Mouse (Mus musculus) forebrain, postnatal 0 days (tissue): ENCODE results near the gene Sobp. TPM values are rescaled to one million over a fixed set of nuclear protein-coding genes. Genes with fewer than 3 reads are reported as not detected.
A peak's percentile ranks its signal among the peaks of the same experiment; 100 is the strongest.

Experiments used
- ATAC-seq: fragments of 200-750 bp; cut with Nextera tagmentation; 2 replicates; pipeline ENCODE4 v1.8.0; 2017; ENCODE audit warnings: mild to moderate bottlenecking, moderate library complexity
- DNase-seq: peaks from one replicate; pipeline ENCODE4 v3.0.0-alpha.2; 2015
- H3K27ac ChIP-seq: fragments of 300-500 bp; sonication (generic); 2 replicates; pipeline ENCODE4 v1.5.1; 2014; ENCODE audit warnings: low read depth, mild to moderate bottlenecking, antibody characterized with exemption, low read length, moderate library complexity, mixed read lengths
- H3K27me3 ChIP-seq: fragments of 300-500 bp; sonication (generic); 2 replicates; pipeline ENCODE4 v1.6.1; 2014; ENCODE audit warnings: mild to moderate bottlenecking, low read length, mixed read lengths; ENCODE audit not compliant: insufficient read depth
- H3K36me3 ChIP-seq: fragments of 300-500 bp; sonication (generic); 2 replicates; pipeline ENCODE4 v1.6.1; 2014; ENCODE audit warnings: mild to moderate bottlenecking, moderate library complexity; ENCODE audit not compliant: insufficient read depth
- H3K4me1 ChIP-seq: fragments of 300-500 bp; sonication (generic); 2 replicates; pipeline ENCODE4 v1.6.1; 2014; ENCODE audit warnings: antibody characterized with exemption; ENCODE audit not compliant: insufficient read depth
- H3K4me2 ChIP-seq: fragments of 300-500 bp; sonication (generic); 2 replicates; pipeline ENCODE4 v1.6.1; 2014; ENCODE audit warnings: low read depth, mild to moderate bottlenecking, moderate library complexity
- H3K4me3 ChIP-seq: fragments of 300-500 bp; sonication (generic); 2 replicates; pipeline ENCODE4 v1.5.1; 2014; ENCODE audit warnings: low read depth, low read length, mixed read lengths
- H3K9ac ChIP-seq: fragments of 300-500 bp; sonication (generic); 2 replicates; pipeline ENCODE4 v1.6.1; 2014; ENCODE audit warnings: mild to moderate bottlenecking
- H3K9me3 ChIP-seq: fragments of 300-500 bp; sonication (generic); 2 replicates; pipeline ENCODE4 v1.6.1; 2016; ENCODE audit warnings: low read length
- CTCF ChIP-seq: sonication (generic); IDR thresholded peaks from 2 replicates; pipeline ENCODE4 v1.5.1; 2016; ENCODE audit warnings: antibody characterized with exemption, control low read depth, low read depth
- WGBS: fragments of 180-500 bp; shearing (Covaris S2); extraction: QIAGEN DNeasy Blood & Tissue Kit; methylation state at CpG from one replicate; pipeline ENCODE4 v1.1.7; 2014; 5-methylcytosine and 5-hydroxymethylcytosine counted together
- polyA plus RNA-seq: library from polyadenylated mRNA; unstranded; fragments of >200 nt; fragmentation: Nextera tagmentation; extraction: Ambion mirVana; gene quantifications from 2 replicates; pipeline ENCODE4 v1.2.1, GENCODE M21; 2015
- total RNA-seq: library from RNA; depleted of rRNA; stranded (reverse); fragments of >200 nt; gene quantifications from 2 replicates; pipeline ENCODE4 v1.2.3, GENCODE M21; 2014; rRNA removed

The Sobp gene
- total and polyA plus RNA-seq, 2 experiments from 2014 or later = 19.9 to 38.3 TPM

DNA sequence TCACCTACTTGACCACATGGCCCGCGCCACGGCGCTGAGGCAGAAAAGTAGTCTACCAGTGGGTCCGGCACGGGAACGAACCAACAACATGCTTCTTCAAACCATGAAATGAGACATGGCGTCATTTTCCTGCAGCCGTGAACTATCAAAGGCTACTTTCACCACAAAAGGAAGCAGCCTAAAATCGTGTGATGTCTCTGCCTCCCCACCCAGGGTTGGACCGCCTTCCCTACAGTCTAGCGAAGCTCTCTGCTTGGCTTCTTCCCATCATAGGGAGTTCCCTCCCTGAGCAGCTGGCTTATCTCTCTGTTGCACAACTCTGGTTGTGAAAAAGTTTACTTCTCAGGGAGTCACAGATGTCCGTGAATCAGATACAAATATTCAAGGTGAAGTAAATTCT, 211.7 kb downstream of the Sobp start:
- 93% methylated on average over 13 of the region's 13 CpGs for WGBS
- TF ChIP-seq CTCF = no peak
- ATAC-seq = no peak
- no peak for DNase-seq
- H3K27me3 ChIP-seq = no peaks in the 10 kb centered on the region
- H3K9me3 ChIP-seq = no peaks in the 10 kb centered on the region
- no peaks in the 10 kb centered on the region for H3K36me3 ChIP-seq
- no peaks in the 10 kb centered on the region for H3K4me1 ChIP-seq
- H3K4me3 ChIP-seq = no peak overlapping the region
- no peak overlapping the region for H3K4me2 ChIP-seq
- no peak overlapping the region for H3K9ac ChIP-seq
- H3K27ac ChIP-seq = no peak overlapping the region

DNA sequence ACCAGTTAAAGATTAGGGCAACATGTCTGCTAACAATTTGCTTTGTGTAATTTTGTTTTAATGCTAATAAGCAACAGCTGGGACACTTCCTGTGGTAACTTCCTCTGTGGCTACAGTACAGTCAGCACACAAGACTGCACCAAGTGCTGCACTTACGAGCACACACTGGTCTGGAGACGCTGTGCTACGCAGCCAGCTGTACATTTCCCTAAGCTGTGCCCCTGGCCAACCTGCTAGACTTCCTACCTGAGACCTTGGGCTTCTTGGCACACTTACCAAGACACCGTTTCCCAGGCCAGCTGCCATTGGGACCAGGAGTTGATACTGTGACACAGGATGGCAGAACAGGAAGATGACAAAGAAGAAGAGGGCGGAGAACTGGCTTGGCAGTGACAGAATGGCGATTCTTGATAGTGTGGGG, 212.1 kb downstream of the Sobp start:
- Histone ChIP-seq H3K4me1 (no peaks in the 10 kb centered on the region), H3K27ac (no peak overlapping the region), H3K36me3 (no peaks in the 10 kb centered on the region), H3K4me2 (no peak overlapping the region), H3K27me3 (no peaks in the 10 kb centered on the region), H3K9me3 (no peaks in the 10 kb centered on the region), H3K9ac (no peak overlapping the region), H3K4me3 (no peak overlapping the region)
- WGBS = 87% methylated on average over 6 of the region's 6 CpGs
- no peak for ATAC-seq
- no peak for TF ChIP-seq CTCF
- DNase-seq = no peak

DNA sequence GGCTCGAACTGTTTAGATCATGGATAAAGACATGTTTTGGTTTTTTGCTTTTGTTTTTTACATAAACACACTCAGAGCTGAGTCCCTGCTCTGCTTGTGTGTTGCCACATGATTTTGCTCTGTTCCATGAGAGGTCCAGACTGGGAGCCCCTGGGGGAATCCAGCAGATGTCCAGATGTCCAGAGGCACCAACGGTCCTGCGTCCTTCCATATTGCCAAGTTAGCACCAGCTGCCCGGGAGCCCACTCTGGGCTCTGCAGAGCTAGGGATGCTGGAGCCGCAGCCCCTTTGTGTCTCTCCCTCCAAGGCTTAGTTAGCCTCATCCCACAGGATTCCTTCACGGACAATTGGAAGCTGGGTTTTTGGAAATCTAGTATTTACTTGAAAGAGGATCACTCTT, 212.6 kb downstream of the Sobp start:
- H3K9ac ChIP-seq = no peak overlapping the region
- no peak overlapping the region for H3K27ac ChIP-seq
- H3K9me3 ChIP-seq = no peaks in the 10 kb centered on the region
- no peak overlapping the region for H3K4me2 ChIP-seq
- DNase-seq (no peak), ATAC-seq (no peak)
- no peaks in the 10 kb centered on the region for H3K4me1 ChIP-seq
- H3K4me3 ChIP-seq = no peak overlapping the region
- no peaks in the 10 kb centered on the region for H3K27me3 ChIP-seq
- WGBS = 79% methylated on average over 6 of the region's 6 CpGs
- no peak for TF ChIP-seq CTCF
- H3K36me3 ChIP-seq = no peaks in the 10 kb centered on the region

DNA sequence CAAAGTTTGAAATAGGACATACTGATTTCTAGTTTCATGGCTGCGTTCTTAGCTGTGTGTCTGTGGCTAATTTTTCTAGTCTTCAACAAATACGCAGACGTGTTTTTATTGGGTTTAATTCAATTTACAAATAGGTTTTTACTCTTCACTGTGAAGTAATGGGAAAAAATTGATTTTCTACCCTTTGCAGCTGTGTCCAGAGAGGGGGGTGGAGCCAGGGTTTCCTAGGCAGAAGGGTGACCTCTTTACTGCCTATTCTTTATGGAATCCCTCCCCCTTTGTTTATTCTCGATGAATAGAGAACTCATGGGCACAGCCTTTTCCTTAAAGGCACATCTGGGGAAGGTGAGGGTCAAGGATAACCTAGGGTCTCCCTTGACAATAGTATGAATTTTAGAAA, 215.6 kb downstream of the Sobp start:
- TF ChIP-seq CTCF = no peak
- Histone ChIP-seq H3K27ac (no peak overlapping the region), H3K9ac (peak overlapping the region; percentile 44; the same call in 1 of the 2 replicates), H3K9me3 (no peaks in the 10 kb centered on the region), H3K4me1 (no peaks in the 10 kb centered on the region), H3K36me3 (no peaks in the 10 kb centered on the region), H3K4me2 (peak overlapping the region; percentile 53), H3K27me3 (no peaks in the 10 kb centered on the region), H3K4me3 (peak overlapping the region; percentile 27)
- ATAC-seq (no peak), DNase-seq (no peak)
- WGBS = 47% methylated on average over 4 of the region's 4 CpGs

DNA sequence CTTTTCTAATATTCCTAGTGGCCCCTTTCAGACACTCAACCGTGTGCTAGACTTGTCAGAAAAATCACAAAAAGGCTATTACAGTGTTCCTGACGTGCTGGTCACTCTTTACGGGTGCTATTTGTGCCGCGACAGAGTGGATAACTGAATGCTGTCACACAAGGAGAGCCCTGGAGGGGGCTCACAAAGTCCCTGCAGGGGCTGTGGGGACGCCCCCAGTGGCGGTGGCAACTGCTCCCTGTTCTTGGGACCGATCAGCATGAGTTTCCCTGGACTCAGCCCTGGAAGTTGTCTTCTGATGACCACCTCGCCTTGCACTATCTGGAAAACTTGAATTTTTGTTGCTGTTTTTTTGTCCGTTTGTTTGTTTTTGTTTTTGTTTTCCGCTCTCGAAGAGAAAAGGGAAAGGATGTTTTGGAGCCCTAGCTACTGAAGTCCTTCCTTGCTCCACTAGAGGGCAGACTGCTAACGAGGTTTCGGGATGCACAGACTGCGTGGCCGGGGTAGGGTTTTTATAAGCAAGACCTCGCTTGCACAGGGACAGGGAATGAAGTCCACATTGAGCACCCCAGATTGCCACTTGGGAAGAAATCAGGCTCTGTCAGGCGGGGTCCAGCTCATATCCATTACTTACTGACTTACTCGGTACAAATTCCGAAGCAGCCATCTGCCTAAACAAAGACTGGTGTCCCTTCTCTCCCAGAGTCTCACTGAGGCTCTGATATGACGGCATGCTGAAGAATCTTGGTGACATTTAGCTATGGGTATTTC, 216.3 kb downstream of the Sobp start:
- peak overlapping the region; percentile 27 for H3K4me3 ChIP-seq
- H3K36me3 ChIP-seq = no peaks in the 10 kb centered on the region
- ATAC-seq (peak; percentile 92), DNase-seq (peak; percentile 92)
- H3K9me3 ChIP-seq = no peaks in the 10 kb centered on the region
- 4% methylated on average over 21 of the region's 21 CpGs for WGBS
- H3K9ac ChIP-seq = peak overlapping the region; percentile 44
- H3K27ac ChIP-seq = no peak overlapping the region
- no peaks in the 10 kb centered on the region for H3K27me3 ChIP-seq
- peak; percentile 91 for TF ChIP-seq CTCF
- peak overlapping the region; percentile 53 for H3K4me2 ChIP-seq
- no peaks in the 10 kb centered on the region for H3K4me1 ChIP-seq

DNA sequence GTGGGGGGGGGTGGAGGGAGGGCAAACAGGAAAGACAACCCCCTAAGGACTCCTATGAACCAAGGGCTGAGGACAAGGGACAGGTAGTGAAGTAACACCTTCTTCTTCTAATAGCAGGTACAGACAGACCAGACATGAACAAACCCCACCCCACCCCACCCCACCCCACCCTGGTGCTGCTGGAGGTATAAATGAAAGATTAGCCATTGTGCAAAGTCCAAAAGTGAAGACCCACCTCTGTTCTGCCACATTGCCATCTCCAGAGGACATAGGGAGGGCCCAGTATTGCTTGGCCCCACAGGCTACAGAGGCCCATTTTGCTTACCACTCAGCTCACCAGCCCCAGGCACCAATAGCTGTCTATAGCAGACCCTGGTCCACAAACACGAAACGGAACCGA, 219.1 kb downstream of the Sobp start:
- TF ChIP-seq CTCF = no peak
- H3K4me3 ChIP-seq = no peak overlapping the region
- 96% methylated on average over 3 of the region's 3 CpGs for WGBS
- DNase-seq (no peak), ATAC-seq (no peak)
- no peak overlapping the region for H3K4me2 ChIP-seq
- no peaks in the 10 kb centered on the region for H3K4me1 ChIP-seq
- H3K9me3 ChIP-seq = no peaks in the 10 kb centered on the region
- H3K27ac ChIP-seq = no peak overlapping the region
- no peaks in the 10 kb centered on the region for H3K36me3 ChIP-seq
- H3K9ac ChIP-seq = no peak overlapping the region
- H3K27me3 ChIP-seq = no peaks in the 10 kb centered on the region

DNA sequence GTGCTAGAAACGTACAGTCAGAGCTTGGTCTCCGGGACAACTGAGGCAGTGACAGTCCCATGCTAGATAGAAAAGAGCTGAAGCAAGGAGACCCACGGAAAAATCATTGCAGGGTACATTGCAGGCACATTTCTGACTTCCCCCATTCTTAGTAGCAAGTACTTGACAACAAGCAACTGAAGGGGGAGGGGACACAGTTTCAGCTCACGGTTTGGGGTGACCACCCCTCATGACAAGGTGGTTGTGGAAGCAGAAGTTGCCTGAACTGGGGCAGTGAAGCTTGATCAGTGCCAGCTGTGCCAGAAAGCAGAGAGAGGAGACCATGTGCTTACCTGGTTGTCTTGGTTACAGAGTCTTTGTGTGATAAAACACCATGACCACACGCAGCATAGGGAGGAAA, 220.7 kb downstream of the Sobp start:
- Histone ChIP-seq H3K4me3 (no peak overlapping the region), H3K4me1 (no peaks in the 10 kb centered on the region), H3K27me3 (no peaks in the 10 kb centered on the region), H3K9me3 (no peaks in the 10 kb centered on the region), H3K36me3 (no peaks in the 10 kb centered on the region), H3K9ac (no peak overlapping the region), H3K27ac (no peak overlapping the region), H3K4me2 (no peak overlapping the region)
- 75% methylated on average over 5 of the region's 5 CpGs for WGBS
- TF ChIP-seq CTCF = no peak
- DNase-seq (no peak), ATAC-seq (no peak)

Other genes starting within 250 kb of the Sobp start
- 0.77 and 2.2 TPM in 2 replicates for gene 9030612E09Rik, start 174 bp upstream of the Sobp start, total RNA-seq
- gene 9030612E09Rik, start 174 bp upstream of the Sobp start, polyA plus RNA-seq = 2.3 and 2.4 TPM in 2 replicates
- gene Pdss2, start 47.0 kb upstream of the Sobp start, total RNA-seq = 20.5 and 21.1 TPM in 2 replicates
- gene Pdss2, start 47.0 kb upstream of the Sobp start, polyA plus RNA-seq = 14.0 and 18.4 TPM in 2 replicates